Mouse (Mus musculus): Measurements from ENCODE around the gene Cma2.

DNA sequence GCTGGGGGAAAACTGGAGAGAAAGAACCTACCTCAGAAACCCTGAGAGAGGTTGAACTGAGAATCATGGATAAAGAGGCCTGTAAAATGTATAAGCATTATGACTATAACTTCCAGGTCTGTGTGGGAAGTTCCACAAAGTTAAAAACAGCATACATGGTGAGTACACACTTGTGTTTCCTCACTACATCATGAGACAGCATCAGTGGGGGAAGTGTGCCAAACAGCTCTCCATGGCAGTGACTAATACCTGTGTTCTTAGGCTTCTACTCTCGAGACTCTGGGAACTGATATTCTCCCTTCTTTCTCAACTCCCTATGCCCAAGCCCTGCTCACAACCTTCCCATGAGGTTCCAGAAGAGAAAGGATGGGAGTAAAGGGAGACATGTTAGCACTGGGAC, 68.7 kb downstream of the Cma2 start:
- TF ChIP-seq GATA1 (IDR thresholded peaks at IDR 0.05; ENCODE audit: borderline replicate concordance, low read length) (no peak), FLI1 (IDR thresholded peaks at IDR 0.05; ENCODE audit: low read length) (no peak)

Measured in megakaryocyte, embryonic 14.5 days (primary cell).